Mouse (Mus musculus) liver, postnatal 0 days (tissue): ENCODE measurements at regions not wholly inside any gene's neighbourhood (a gene's known extent, or its start where the extent isn't known, plus 50 kb on each side); places are given as distances from the start of the nearest gene placed in this dataset.

Experiments used
- CTCF ChIP-seq: sonication (generic); IDR thresholded peaks from 2 replicates; pipeline ENCODE4 v1.5.1; 2016; ENCODE audit warnings: antibody characterized with exemption, low read depth
- EP300 ChIP-seq: IDR thresholded peaks from 2 replicates; pipeline ENCODE4 v1.6.1; 2016; ENCODE audit warnings: antibody characterized with exemption, low read depth, mild to moderate bottlenecking

- TF ChIP-seq CTCF = peak; percentile 67
- TF ChIP-seq EP300 = no peak
These were observed 163.2 kb downstream of the Kcna5 start for GRCm38 (mm10) chr6:126371971-126372370.
